Mouse (Mus musculus): Measurements from ENCODE around the gene Esr1. TPM values are rescaled to one million over a fixed set of nuclear protein-coding genes. Genes with fewer than 3 reads are reported as not detected.

Gene Esr1
- polyA plus RNA-seq, 1 experiment = 0.90 TPM

GRCm38 (mm10) chr10:4683711-4684265 is 72.4 kb downstream of the Esr1 start:
- Histone ChIP-seq H3K27ac (ENCODE audit: insufficient read depth, low read depth, low read length) (no peak overlapping the region), H3K27me3 (ENCODE audit: control insufficient read depth, insufficient read depth, low read length) (no peaks in the 10 kb centered on the region), H3K4me1 (ENCODE audit: control insufficient read depth, insufficient read depth, insufficient read length, low read length) (no peaks in the 10 kb centered on the region), H3K36me3 (ENCODE audit: control insufficient read depth, insufficient read depth, low read length) (no peaks in the 10 kb centered on the region), H3K4me3 (ENCODE audit: low read depth, low read length) (no peak overlapping the region)
- TF ChIP-seq CTCF (IDR thresholded peaks at IDR 0.05; ENCODE audit: extremely low read depth, insufficient read length, insufficient replicate concordance, low read depth, low read length) (no peak), POLR2A (IDR thresholded peaks at IDR 0.05; ENCODE audit: low read depth, low read length) (no peak)
- WGBS = 82% methylated on average over 12 of the region's 12 CpGs

- Histone ChIP-seq H3K27me3 (ENCODE audit: control insufficient read depth, insufficient read depth, low read length) (no peaks in the 10 kb centered on the region), H3K4me3 (ENCODE audit: low read depth, low read length) (no peak overlapping the region), H3K36me3 (ENCODE audit: control insufficient read depth, insufficient read depth, low read length) (no peaks in the 10 kb centered on the region), H3K4me1 (ENCODE audit: control insufficient read depth, insufficient read depth, insufficient read length, low read length) (no peaks in the 10 kb centered on the region), H3K27ac (ENCODE audit: insufficient read depth, low read depth, low read length) (no peak overlapping the region)
- TF ChIP-seq CTCF (IDR thresholded peaks at IDR 0.05; ENCODE audit: extremely low read depth, insufficient read length, insufficient replicate concordance, low read depth, low read length) (no peak), POLR2A (IDR thresholded peaks at IDR 0.05; ENCODE audit: low read depth, low read length) (no peak)
- WGBS = 85% methylated on average over 7 of the region's 7 CpGs
Observed at GRCm38 (mm10) chr10:4694336-4694865, 83.0 kb downstream of the Esr1 start.

- peaks cover 14% of the 10 kb centered on the region for H3K27me3 ChIP-seq (ENCODE audit: control insufficient read depth, insufficient read depth, low read length)
- peak overlapping the region; percentile 29; the same call in 1 of the 2 replicates for H3K4me3 ChIP-seq (ENCODE audit: low read depth, low read length)
- H3K27ac ChIP-seq (ENCODE audit: insufficient read depth, low read depth, low read length) = no peak overlapping the region
- no peak for TF ChIP-seq CTCF (IDR thresholded peaks at IDR 0.05; ENCODE audit: extremely low read depth, insufficient read length, insufficient replicate concordance, low read depth, low read length)
- no peak for TF ChIP-seq POLR2A (IDR thresholded peaks at IDR 0.05; ENCODE audit: low read depth, low read length)
- no peaks in the 10 kb centered on the region for H3K4me1 ChIP-seq (ENCODE audit: control insufficient read depth, insufficient read depth, insufficient read length, low read length)
- no peaks in the 10 kb centered on the region for H3K36me3 ChIP-seq (ENCODE audit: control insufficient read depth, insufficient read depth, low read length)
- 8% methylated on average over 15 of the region's 15 CpGs for WGBS
Observed at GRCm38 (mm10) chr10:4709915-4710314, 98.5 kb downstream of the Esr1 start.

- 56% methylated on average over 5 of the region's 5 CpGs for WGBS
Observed at GRCm38 (mm10) chr10:4711434-4711833, 100.0 kb downstream of the Esr1 start.

GRCm38 (mm10) chr10:4712061-4712908 is 100.9 kb downstream of the Esr1 start:
- Histone ChIP-seq H3K4me3 (ENCODE audit: low read depth, low read length) (peak overlapping the region; percentile 47), H3K4me1 (ENCODE audit: control insufficient read depth, insufficient read depth, insufficient read length, low read length) (no peaks in the 10 kb centered on the region), H3K27me3 (ENCODE audit: control insufficient read depth, insufficient read depth, low read length) (peaks cover 14% of the 10 kb centered on the region), H3K27ac (ENCODE audit: insufficient read depth, low read depth, low read length) (no peak overlapping the region), H3K36me3 (ENCODE audit: control insufficient read depth, insufficient read depth, low read length) (no peaks in the 10 kb centered on the region)
- TF ChIP-seq CTCF (IDR thresholded peaks at IDR 0.05; ENCODE audit: extremely low read depth, insufficient read length, insufficient replicate concordance, low read depth, low read length) = no peak
- WGBS = 7% methylated on average over 68 of the region's 68 CpGs

More at GRCm38 (mm10) chr10:4711434-4711833, 100.0 kb downstream of the Esr1 start:
- Histone ChIP-seq H3K4me3 (ENCODE audit: low read depth, low read length) (no peak overlapping the region), H3K27me3 (ENCODE audit: control insufficient read depth, insufficient read depth, low read length) (peaks cover 14% of the 10 kb centered on the region), H3K27ac (ENCODE audit: insufficient read depth, low read depth, low read length) (no peak overlapping the region), H3K36me3 (ENCODE audit: control insufficient read depth, insufficient read depth, low read length) (no peaks in the 10 kb centered on the region), H3K4me1 (ENCODE audit: control insufficient read depth, insufficient read depth, insufficient read length, low read length) (no peaks in the 10 kb centered on the region)
- TF ChIP-seq POLR2A (IDR thresholded peaks at IDR 0.05; ENCODE audit: low read depth, low read length) (no peak), CTCF (IDR thresholded peaks at IDR 0.05; ENCODE audit: extremely low read depth, insufficient read length, insufficient replicate concordance, low read depth, low read length) (no peak)

GRCm38 (mm10) chr10:4713398-4713797 is 102.0 kb downstream of the Esr1 start:
- Histone ChIP-seq H3K27me3 (ENCODE audit: control insufficient read depth, insufficient read depth, low read length) (peaks cover 14% of the 10 kb centered on the region), H3K4me1 (ENCODE audit: control insufficient read depth, insufficient read depth, insufficient read length, low read length) (no peaks in the 10 kb centered on the region), H3K27ac (ENCODE audit: insufficient read depth, low read depth, low read length) (no peak overlapping the region), H3K36me3 (ENCODE audit: control insufficient read depth, insufficient read depth, low read length) (no peaks in the 10 kb centered on the region), H3K4me3 (ENCODE audit: low read depth, low read length) (no peak overlapping the region)
- 84% methylated on average over 10 of the region's 10 CpGs for WGBS
- TF ChIP-seq POLR2A (IDR thresholded peaks at IDR 0.05; ENCODE audit: low read depth, low read length) (no peak), CTCF (IDR thresholded peaks at IDR 0.05; ENCODE audit: extremely low read depth, insufficient read length, insufficient replicate concordance, low read depth, low read length) (no peak)

GRCm38 (mm10) chr10:4724851-4725250 is 113.5 kb downstream of the Esr1 start:
- Histone ChIP-seq H3K4me3 (ENCODE audit: low read depth, low read length) (no peak overlapping the region), H3K27me3 (ENCODE audit: control insufficient read depth, insufficient read depth, low read length) (no peaks in the 10 kb centered on the region), H3K4me1 (ENCODE audit: control insufficient read depth, insufficient read depth, insufficient read length, low read length) (no peaks in the 10 kb centered on the region), H3K27ac (ENCODE audit: insufficient read depth, low read depth, low read length) (no peak overlapping the region), H3K36me3 (ENCODE audit: control insufficient read depth, insufficient read depth, low read length) (no peaks in the 10 kb centered on the region)
- 62% methylated on average over 3 of the region's 3 CpGs for WGBS
- TF ChIP-seq POLR2A (IDR thresholded peaks at IDR 0.05; ENCODE audit: low read depth, low read length) (no peak), CTCF (IDR thresholded peaks at IDR 0.05; ENCODE audit: extremely low read depth, insufficient read length, insufficient replicate concordance, low read depth, low read length) (no peak)

Data from small intestine, adult 2 months (tissue).